Mouse (Mus musculus) embryonic facial prominence, embryonic 11.5 days (tissue): ENCODE results near the gene Gas2l2. TPM values are rescaled to one million over a fixed set of nuclear protein-coding genes. Genes with fewer than 3 reads are reported as not detected.

Source experiments
- ATAC-seq: fragments of 200-750 bp; cut with Nextera tagmentation; replicated peaks from 2 replicates; pipeline ENCODE4 v1.8.0; 2017; ENCODE audit warnings: low read depth; ENCODE audit not compliant: insufficient number of reproducible peaks, low FRiP score, low TSS enrichment
- DNase-seq: peaks from one replicate; pipeline ENCODE4 v3.0.0-alpha.2; 2015; ENCODE audit warnings: low spot score
- H3K27ac ChIP-seq: fragments of 300-500 bp; sonication (generic); replicated peaks from 2 replicates; pipeline ENCODE4 v1.5.1; 2014; ENCODE audit warnings: mild to moderate bottlenecking, low read depth, low read length, control low read depth
- H3K27me3 ChIP-seq: fragments of 300-500 bp; sonication (generic); 2 replicates; pipeline ENCODE4 v1.6.1; 2014; ENCODE audit warnings: mild to moderate bottlenecking, low read length, moderate library complexity, mixed read lengths; ENCODE audit not compliant: control insufficient read depth, insufficient read depth
- H3K36me3 ChIP-seq: fragments of 300-500 bp; sonication (generic); replicated peaks from 2 replicates; pipeline ENCODE4 v1.6.1; 2014; ENCODE audit warnings: low read depth, mild to moderate bottlenecking, low read length, moderate library complexity, mixed read lengths; ENCODE audit not compliant: control insufficient read depth, insufficient read depth
- H3K4me1 ChIP-seq: fragments of 300-500 bp; sonication (generic); 2 replicates; pipeline ENCODE4 v1.6.1; 2014; ENCODE audit warnings: low read length, mixed read lengths; ENCODE audit not compliant: control insufficient read depth, insufficient read depth
- H3K4me2 ChIP-seq: fragments of 300-500 bp; sonication (generic); 2 replicates; pipeline ENCODE4 v1.6.1; 2014; ENCODE audit warnings: low read depth, mild to moderate bottlenecking, control low read depth, low read length, moderate library complexity
- H3K4me3 ChIP-seq: fragments of 300-500 bp; sonication (generic); 2 replicates; pipeline ENCODE4 v1.5.1; 2014; ENCODE audit warnings: low read depth, low read length, control low read depth
- H3K9ac ChIP-seq: fragments of 300-500 bp; sonication (generic); replicated peaks from 2 replicates; pipeline ENCODE4 v1.6.1; 2014; ENCODE audit warnings: mild to moderate bottlenecking, control low read depth, low read length
- H3K9me3 ChIP-seq: fragments of 300-500 bp; sonication (generic); replicated peaks from 2 replicates; pipeline ENCODE4 v1.6.1; 2016; ENCODE audit warnings: mild to moderate bottlenecking, low read length, inconsistent platforms, mixed read lengths; ENCODE audit not compliant: control insufficient read depth
- WGBS: fragments of 180-500 bp; shearing (Covaris S2); extraction: QIAGEN DNeasy Blood & Tissue Kit; methylation state at CpG from one replicate; pipeline ENCODE4 v1.1.7; 2014; 5-methylcytosine and 5-hydroxymethylcytosine counted together
- polyA plus RNA-seq: library from polyadenylated mRNA; unstranded; fragments of >200 nt; fragmentation: Nextera tagmentation; extraction: Ambion mirVana; gene quantifications from 2 replicates; pipeline ENCODE4 v1.2.1, GENCODE M21; 2014

Gene Gas2l2
- polyA plus RNA-seq, 1 experiment from 2014 or later, result not detected

DNA sequence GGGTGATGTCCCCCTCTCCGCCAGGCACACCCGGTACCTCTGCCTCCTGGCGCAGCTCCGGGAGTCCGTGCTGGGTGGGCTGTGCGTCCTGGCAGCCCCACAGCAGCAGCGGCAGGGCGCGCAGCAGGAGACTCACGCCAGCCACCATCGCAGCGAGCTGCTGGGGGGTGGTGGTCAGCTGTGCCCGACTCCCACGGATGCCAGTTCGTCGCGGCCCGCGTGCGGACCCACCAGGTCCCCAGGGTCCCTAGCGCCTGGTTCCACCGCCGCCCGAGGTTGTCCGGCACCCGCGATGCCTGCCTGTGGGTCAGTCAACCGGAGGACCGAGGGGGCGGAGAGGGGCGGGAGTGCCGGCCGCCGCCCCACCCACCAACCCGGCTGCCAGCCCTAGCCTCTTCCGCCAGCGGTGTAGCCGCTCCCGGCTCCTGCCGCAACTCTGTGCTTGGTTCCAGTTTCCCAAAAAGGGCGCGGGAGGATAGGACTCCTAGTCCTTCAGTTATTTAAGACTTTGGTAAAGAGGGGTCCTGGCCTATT, 33.5 kb upstream of the Gas2l2 start, which contains the start of gene Mmp28:
Gene Mmp28, minus strand, starts transcription at position 361 of the 534 bp plus-strand sequence.
- ATAC-seq (no peak), DNase-seq (peak; percentile 31)
- H3K36me3 ChIP-seq, result no peaks in the 10 kb centered on the region
- H3K9me3 ChIP-seq, result no peaks in the 10 kb centered on the region
- peak within 1 kb of the TSS; percentile 94 for H3K4me2 ChIP-seq
- no peaks in the 10 kb centered on the region for H3K4me1 ChIP-seq
- 0% methylated on average over 31 of the region's 42 CpGs for WGBS
- peaks cover 7% of the 10 kb centered on the region for H3K27me3 ChIP-seq
- H3K27ac ChIP-seq, result no peak within 1 kb of the TSS
- peak within 1 kb of the TSS; percentile 49 for H3K4me3 ChIP-seq
- H3K9ac ChIP-seq, result peak within 1 kb of the TSS; percentile 55

DNA sequence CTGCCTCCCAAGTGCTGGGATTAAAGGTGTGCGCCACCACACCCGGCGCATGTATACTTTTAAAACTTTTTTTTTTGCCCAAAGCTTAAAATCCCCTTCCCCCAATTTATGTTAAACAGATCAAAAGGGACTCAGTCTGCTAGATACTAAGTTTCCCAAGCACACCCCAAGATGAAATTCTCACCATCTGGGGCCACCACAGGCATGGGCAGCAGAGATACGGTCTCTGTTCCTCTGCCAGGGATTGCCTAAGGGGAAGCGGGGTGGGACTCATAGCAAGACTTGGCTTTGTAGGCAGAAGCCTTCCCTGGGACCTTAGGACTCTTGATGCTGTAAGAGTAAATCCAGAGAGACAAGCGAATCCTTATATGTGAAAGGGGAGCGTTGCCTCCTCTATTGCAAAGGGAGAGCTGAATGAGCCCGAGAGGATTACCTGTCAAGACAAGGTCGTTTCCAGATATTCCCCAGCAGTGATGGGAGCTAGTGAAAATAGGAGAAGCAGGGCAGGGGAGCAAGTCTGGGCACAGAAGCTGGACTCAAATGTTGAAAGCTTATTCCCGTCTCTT, 32.3 kb upstream of the Gas2l2 start:
- Histone ChIP-seq H3K36me3 (no peaks in the 10 kb centered on the region), H3K4me1 (no peaks in the 10 kb centered on the region), H3K27ac (no peak overlapping the region), H3K4me3 (no peak overlapping the region), H3K9me3 (no peaks in the 10 kb centered on the region), H3K4me2 (no peak overlapping the region), H3K27me3 (peaks cover 7% of the 10 kb centered on the region), H3K9ac (no peak overlapping the region)
- 67% methylated on average over 10 of the region's 10 CpGs for WGBS
- no peak for ATAC-seq
- no peak for DNase-seq

DNA sequence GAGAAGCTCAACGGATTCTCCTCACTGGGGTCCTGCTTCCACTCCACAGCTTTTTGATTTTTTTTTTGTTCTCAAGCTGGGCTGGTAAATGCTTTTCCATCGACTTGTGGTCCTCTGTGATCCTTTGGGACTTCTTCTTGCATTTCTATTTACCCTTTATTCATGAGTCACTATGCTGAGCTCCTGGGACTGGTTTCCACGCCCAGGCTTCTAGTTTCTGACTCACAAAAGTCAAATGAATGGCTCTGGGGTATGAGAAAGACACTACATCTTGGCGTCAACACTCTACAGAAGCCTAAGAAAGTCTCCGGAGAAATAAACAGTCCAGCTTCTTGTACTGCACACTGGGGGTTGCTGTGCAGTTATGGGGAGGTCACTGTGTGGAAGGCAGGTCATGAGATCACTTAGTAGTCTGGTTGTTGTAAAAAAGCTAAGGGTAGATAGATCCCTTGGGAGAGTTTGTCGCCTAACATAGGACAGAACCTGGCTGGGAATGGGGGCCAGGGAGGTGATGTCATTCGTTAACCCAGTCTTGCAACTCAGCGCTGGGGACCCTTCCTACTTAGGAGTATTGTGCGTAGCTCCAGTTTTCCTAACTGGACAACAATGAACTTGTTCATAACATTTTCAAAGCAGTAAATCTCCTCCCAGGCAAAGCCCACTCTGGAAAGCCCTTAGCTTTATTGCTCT, 28.8 kb upstream of the Gas2l2 start:
- H3K4me1 ChIP-seq, result no peaks in the 10 kb centered on the region
- peaks cover 4% of the 10 kb centered on the region for H3K27me3 ChIP-seq
- no peaks in the 10 kb centered on the region for H3K9me3 ChIP-seq
- WGBS, result 60% methylated on average over 9 of the region's 9 CpGs
- no peak overlapping the region for H3K4me2 ChIP-seq
- H3K4me3 ChIP-seq, result no peak overlapping the region
- 0 out of 2 replicates have a peak overlapping the region, but pooled peaks have one; percentile 13 for H3K27ac ChIP-seq
- H3K9ac ChIP-seq, result no peak overlapping the region
- DNase-seq, result no peak
- ATAC-seq, result no peak
- H3K36me3 ChIP-seq, result no peaks in the 10 kb centered on the region

DNA sequence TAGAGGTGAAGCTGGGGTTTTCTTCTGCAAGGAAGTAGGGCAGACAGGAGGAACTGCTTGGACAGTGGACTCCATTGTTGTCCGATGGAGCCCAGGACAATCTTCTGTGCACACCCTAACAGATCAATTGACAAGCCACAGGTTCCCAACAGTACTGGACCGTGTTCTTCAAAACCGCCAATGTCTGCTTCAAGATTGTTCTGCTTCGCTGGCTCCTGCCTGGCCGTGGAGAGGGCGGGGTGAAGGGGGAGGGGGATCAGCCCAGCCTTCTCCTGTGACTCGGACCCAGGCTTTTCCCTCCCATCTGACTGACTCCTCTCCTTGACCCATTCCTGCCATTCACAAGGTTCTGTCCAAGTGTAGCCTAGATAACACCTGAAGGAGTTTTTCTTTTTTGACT, 28.0 kb upstream of the Gas2l2 start:
- 29% methylated on average over 7 of the region's 7 CpGs for WGBS
- no peaks in the 10 kb centered on the region for H3K36me3 ChIP-seq
- no peaks in the 10 kb centered on the region for H3K9me3 ChIP-seq
- H3K4me1 ChIP-seq, result no peaks in the 10 kb centered on the region
- no peak overlapping the region for H3K4me2 ChIP-seq
- H3K27me3 ChIP-seq, result peaks cover 2% of the 10 kb centered on the region
- ATAC-seq, result no peak
- H3K4me3 ChIP-seq, result no peak overlapping the region
- H3K9ac ChIP-seq, result no peak overlapping the region
- H3K27ac ChIP-seq, result no peak overlapping the region
- no peak for DNase-seq

DNA sequence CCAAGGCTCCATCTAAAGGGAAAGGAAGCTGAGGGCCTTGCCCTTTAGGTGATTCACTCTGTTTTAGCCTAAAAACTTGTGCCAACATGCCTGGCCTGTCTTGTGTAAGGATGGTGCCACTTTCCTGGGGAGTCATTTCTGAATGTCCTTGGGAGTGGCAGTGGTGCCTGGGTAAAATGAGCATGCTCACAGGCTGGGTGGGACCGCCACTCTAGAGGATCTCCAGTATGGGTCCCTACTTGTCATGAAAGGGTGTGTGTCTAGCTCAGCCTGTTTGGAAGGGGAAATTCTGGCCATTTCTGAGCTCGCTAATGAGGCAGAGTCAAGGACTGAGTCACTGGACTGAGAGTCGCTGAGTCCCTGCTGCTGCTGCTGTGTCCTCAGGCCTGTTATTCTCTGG, 26.4 kb upstream of the Gas2l2 start:
- Histone ChIP-seq H3K9me3 (no peaks in the 10 kb centered on the region), H3K4me2 (no peak overlapping the region), H3K4me1 (no peaks in the 10 kb centered on the region), H3K27me3 (no peaks in the 10 kb centered on the region), H3K4me3 (no peak overlapping the region), H3K9ac (no peak overlapping the region), H3K27ac (no peak overlapping the region), H3K36me3 (no peaks in the 10 kb centered on the region)
- DNase-seq (no peak), ATAC-seq (no peak)
- WGBS, result 81% methylated on average over 3 of the region's 3 CpGs

DNA sequence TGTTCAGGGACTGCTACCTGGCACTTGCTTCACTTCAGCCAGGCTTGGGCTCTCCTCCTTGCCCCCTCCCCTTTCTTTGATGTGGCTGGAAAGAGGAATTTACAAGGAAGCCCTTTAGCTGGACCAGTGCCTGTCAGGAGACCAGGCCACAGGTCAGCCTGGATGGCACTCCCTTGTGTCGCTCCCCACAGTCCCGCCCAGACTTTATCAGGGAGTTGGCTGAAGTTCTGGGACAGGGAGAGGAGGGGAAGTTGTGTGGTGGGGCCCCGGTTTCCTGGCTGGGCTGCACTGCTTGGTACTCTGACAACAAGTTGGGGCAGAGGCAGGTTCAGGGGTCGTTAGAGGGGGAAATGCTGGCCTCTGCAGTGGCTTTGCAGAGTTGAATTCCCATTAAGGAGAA, 25.3 kb upstream of the Gas2l2 start:
- H3K27ac ChIP-seq, result no peak overlapping the region
- ATAC-seq, result no peak
- 12% methylated on average over 4 of the region's 4 CpGs for WGBS

DNA sequence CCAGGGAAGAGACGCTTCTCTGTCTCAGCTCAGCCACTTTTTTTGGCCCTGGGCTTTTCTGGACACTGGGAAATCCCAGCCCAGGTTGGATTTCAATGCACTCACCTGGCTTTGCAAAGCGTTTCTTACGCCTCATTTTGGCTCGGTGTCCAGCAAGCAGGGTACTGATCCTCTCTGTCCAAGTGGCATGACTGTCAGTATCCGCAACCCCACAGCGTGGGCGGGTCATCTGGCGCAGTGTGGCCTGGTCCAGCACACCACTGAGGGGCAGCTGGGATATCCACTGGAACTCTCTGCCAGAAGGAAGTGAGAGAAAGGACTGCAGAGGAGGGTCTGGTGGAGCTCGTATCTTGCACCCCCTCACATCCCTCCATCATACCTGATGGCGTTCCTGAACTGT, 22.0 kb upstream of the Gas2l2 start:
- WGBS, result 88% methylated on average over 10 of the region's 10 CpGs
- Histone ChIP-seq H3K9ac (no peak overlapping the region), H3K27ac (no peak overlapping the region), H3K36me3 (no peaks in the 10 kb centered on the region), H3K9me3 (no peaks in the 10 kb centered on the region), H3K4me3 (no peak overlapping the region), H3K4me2 (no peak overlapping the region), H3K27me3 (no peaks in the 10 kb centered on the region), H3K4me1 (peaks cover 4% of the 10 kb centered on the region; the same call in 1 of the 2 replicates)
- ATAC-seq (no peak), DNase-seq (no peak)

More for the DNA sequence above, 25.3 kb upstream of the Gas2l2 start:
- Histone ChIP-seq H3K4me1 (no peaks in the 10 kb centered on the region), H3K36me3 (no peaks in the 10 kb centered on the region), H3K4me3 (no peak overlapping the region), H3K27me3 (no peaks in the 10 kb centered on the region), H3K9ac (no peak overlapping the region), H3K4me2 (no peak overlapping the region), H3K9me3 (no peaks in the 10 kb centered on the region)
- DNase-seq, result no peak

DNA sequence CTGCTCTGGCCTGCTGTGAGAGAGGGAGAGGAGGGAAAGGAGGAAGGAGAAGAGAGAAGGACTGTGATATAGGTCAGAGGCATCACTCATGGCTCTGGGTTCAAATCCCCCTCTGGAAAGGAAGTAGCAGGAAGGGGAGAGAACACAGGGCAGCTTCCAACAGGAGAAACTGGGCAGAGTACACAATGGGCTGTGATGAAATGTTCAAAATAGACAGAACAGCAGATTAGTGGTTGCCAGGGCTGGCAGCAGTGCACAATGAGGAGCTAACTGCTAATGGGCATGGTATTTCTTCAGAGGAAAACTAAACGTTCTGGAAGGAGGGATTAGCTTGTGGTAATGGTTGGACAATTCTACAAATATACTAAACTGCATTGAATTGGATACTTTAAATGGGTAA, 21.3 kb upstream of the Gas2l2 start:
- no peak overlapping the region for H3K27ac ChIP-seq
- H3K4me2 ChIP-seq, result no peak overlapping the region
- 59% methylated on average over 1 of the region's 1 CpGs for WGBS
- no peak overlapping the region for H3K4me3 ChIP-seq
- ATAC-seq, result no peak
- H3K4me1 ChIP-seq, result peaks cover 4% of the 10 kb centered on the region; the same call in 1 of the 2 replicates
- H3K9ac ChIP-seq, result no peak overlapping the region
- no peaks in the 10 kb centered on the region for H3K9me3 ChIP-seq
- peaks cover under 1% of the 10 kb centered on the region; the same call in 1 of the 2 replicates for H3K27me3 ChIP-seq
- H3K36me3 ChIP-seq, result no peaks in the 10 kb centered on the region
- no peak for DNase-seq
